Mouse (Mus musculus) hindbrain, embryonic 10.5 days (tissue): Measurements from ENCODE around the gene Zfp595. TPM values are rescaled to one million over a fixed set of nuclear protein-coding genes. Genes with fewer than 3 reads are reported as not detected.
A peak's percentile ranks its signal among the peaks of the same experiment; 100 is the strongest.
"Not testable (repeated sequence)": the region's sequence is repeated elsewhere in the genome, so short reads cannot be mapped to it uniquely, and the experiment has no call there.

Source experiments
- DNase-seq: peaks from one replicate; pipeline ENCODE4 v3.0.0-alpha.2; 2017; ENCODE audit warnings: low spot score
- H3K27ac ChIP-seq: fragments of 300-500 bp; sonication (generic); 2 replicates; pipeline ENCODE4 v1.5.1; 2016; ENCODE audit warnings: mild to moderate bottlenecking, moderate library complexity
- H3K27me3 ChIP-seq: fragments of 300-500 bp; sonication (generic); 2 replicates; pipeline ENCODE4 v1.6.1; 2016; ENCODE audit warnings: mild to moderate bottlenecking; ENCODE audit not compliant: poor library complexity, insufficient read depth, severe bottlenecking
- H3K36me3 ChIP-seq: fragments of 300-500 bp; sonication (generic); 2 replicates; pipeline ENCODE4 v1.6.1; 2016; ENCODE audit warnings: mild to moderate bottlenecking, moderate library complexity
- H3K4me1 ChIP-seq: fragments of 300-500 bp; sonication (generic); replicated peaks from 2 replicates; pipeline ENCODE4 v1.6.1; 2016; ENCODE audit warnings: mild to moderate bottlenecking
- H3K4me3 ChIP-seq: fragments of 300-500 bp; sonication (generic); 2 replicates; pipeline ENCODE4 v1.5.1; 2016; ENCODE audit warnings: mild to moderate bottlenecking, moderate library complexity
- H3K9me3 ChIP-seq: fragments of 300-500 bp; sonication (generic); 2 replicates; pipeline ENCODE4 v1.6.1; 2016; ENCODE audit warnings: mild to moderate bottlenecking, moderate library complexity
- WGBS: fragments of 180-500 bp; shearing (Covaris S2); methylation state at CpG from one replicate; pipeline ENCODE4 v1.1.7; 2016; 5-methylcytosine and 5-hydroxymethylcytosine counted together
- polyA plus RNA-seq: library from polyadenylated mRNA; unstranded; fragments of >200 nt; fragmentation: Nextera tagmentation; extraction: Ambion mirVana; gene quantifications from 2 replicates; pipeline ENCODE4 v1.2.1, GENCODE M21; 2016

Gene Zfp595
- polyA plus RNA-seq = 1.1 and 1.5 TPM in 2 replicates

DNA sequence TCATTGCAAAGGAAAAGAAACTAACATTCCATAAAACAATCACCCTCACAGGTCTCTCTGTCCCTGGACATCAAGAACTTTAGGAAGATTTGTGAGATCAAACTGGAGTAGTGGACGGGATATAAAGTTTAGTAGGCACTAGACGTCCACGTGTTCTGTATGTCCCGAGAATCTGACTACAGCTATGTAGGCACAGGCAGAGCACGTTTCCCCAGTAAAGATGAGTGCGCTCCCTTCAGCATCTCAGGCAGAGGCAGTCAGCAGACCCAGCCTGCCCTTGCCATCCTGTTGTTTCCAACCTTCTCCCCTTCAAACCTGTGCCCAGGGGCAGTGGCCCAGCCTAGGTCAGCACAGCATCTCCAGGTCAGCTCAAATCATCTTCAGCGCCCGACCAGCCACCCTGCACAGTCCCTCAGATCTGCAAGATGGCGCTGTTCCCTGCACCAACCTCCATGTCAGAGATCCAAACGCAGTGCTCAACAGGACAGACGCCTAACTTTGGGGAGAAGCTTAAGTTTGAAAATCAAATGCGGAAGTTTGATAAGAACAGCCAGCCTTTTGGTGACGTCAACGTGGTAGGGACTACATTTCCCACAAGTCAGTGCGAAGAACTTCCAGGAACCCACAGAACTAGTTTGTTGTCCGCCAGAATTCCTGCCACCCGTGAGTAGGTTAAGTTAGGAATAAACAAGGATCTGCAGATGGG is at the start of gene Zfp595:
Zfp595 (minus strand) TSS at position 552 of the 706 bp plus-strand sequence.
- DNase-seq = peak; percentile 67
- no peaks in the 10 kb centered on the region for H3K9me3 ChIP-seq
- peak within 1 kb of the TSS; percentile 64 for H3K4me3 ChIP-seq
- peak within 1 kb of the TSS; percentile 76 for H3K27ac ChIP-seq
- peaks cover 10% of the 10 kb centered on the region for H3K4me1 ChIP-seq
- H3K36me3 ChIP-seq = no peaks in the 10 kb centered on the region
- no peaks in the 10 kb centered on the region for H3K27me3 ChIP-seq
- 21% methylated on average over 17 of the region's 17 CpGs for WGBS

DNA sequence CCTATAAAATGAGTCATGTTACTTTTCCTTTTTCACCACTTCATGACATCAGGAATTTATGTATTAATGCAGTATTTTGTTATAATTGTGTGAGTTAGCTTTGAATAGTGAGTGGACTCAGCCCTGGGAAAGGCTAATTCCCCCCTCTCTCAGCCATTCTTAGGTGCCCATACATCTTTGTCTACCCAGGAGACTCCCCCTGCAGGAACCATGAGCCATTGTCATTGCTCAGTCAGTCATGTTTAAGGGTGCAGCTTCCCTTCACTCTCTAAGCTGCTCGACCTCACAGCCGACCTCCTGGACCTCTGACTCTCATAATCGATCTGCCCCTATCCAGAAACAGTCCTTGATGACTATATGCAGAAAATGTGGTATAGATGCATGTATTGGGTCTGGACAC is 43.9 kb upstream of the Zfp595 start:
- H3K27ac ChIP-seq, H3K9me3 ChIP-seq, H3K36me3 ChIP-seq, H3K4me1 ChIP-seq, DNase-seq, H3K27me3 ChIP-seq, H3K4me3 ChIP-seq: not testable (repeated sequence)
- WGBS = 68% methylated on average over 3 of the region's 3 CpGs

DNA sequence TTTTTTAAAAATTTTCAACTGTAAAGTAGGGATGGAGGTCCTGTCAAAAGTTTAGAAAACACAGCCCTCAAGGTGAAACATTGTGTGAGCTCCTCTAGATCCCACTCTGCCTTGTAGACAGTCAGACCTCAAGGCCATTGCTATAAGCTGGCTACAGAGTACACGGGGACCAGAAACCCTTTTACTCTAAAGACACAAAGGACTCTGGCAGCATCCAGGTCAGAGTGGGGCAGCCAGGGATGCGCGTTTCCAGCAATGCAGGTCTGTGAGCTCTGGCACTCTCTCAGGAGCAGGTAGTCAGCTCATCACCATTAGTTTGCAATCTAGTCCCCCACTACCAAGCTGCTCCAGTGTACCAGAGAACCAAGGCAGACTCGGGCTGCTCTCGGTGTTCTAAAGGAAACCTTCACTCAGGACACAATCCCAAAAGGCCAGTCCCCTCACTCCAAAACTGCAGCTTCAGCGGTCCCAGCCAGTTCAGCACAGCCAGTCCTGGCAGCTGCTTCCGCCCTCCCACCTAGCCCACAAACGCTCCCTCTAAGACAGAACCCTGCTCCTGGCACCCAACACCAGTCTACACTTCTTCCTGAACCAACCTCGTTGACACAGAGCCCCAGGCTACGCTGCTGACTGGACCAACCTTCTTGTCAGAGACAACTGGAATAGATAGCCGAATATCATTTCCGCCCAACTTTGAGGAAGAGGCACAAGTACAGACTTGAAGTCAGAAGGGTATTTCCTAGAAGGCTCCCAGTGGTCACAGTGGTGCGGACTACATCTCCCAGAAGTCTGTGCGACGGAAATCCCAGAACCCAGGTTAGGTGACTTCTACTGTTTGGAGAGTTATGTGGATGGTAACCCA is 42.9 kb upstream of the Zfp595 start, which contains the start of the genes Gm28041 and Zfp456:
Gm28041 (minus strand) TSS at position 684 of the 862 bp plus-strand sequence.
Zfp456 (minus strand) TSS at position 761 of the 862 bp plus-strand sequence.
- 24% methylated on average over 15 of the region's 15 CpGs for WGBS
- not testable (repeated sequence) for H3K36me3 ChIP-seq, H3K4me1 ChIP-seq, H3K27me3 ChIP-seq, H3K9me3 ChIP-seq
- H3K4me3 ChIP-seq = peak within 1 kb of the TSS; percentile 51
- H3K27ac ChIP-seq = peak within 1 kb of the TSS; percentile 40; the same call in 1 of the 2 replicates
- peak; percentile 59 for DNase-seq

GRCm38 (mm10) chr13:67360131-67360744 is 27.9 kb upstream of the Zfp595 start, which contains the start of the genes Gm28044 and Zfp953:
Gene Gm28044, minus strand, starts transcription at chr13:67360536.
Gene Zfp953, minus strand, starts transcription at chr13:67360605.
- Histone ChIP-seq H3K36me3 (no peaks in the 10 kb centered on the region), H3K4me1 (peaks cover 14% of the 10 kb centered on the region), H3K27me3 (no peaks in the 10 kb centered on the region), H3K4me3 (peak within 1 kb of the TSS; percentile 67), H3K9me3 (no peaks in the 10 kb centered on the region), H3K27ac (peak within 1 kb of the TSS; percentile 86)
- WGBS = under 1% methylated on average over 15 of the region's 15 CpGs
- DNase-seq = peak; percentile 83

DNA sequence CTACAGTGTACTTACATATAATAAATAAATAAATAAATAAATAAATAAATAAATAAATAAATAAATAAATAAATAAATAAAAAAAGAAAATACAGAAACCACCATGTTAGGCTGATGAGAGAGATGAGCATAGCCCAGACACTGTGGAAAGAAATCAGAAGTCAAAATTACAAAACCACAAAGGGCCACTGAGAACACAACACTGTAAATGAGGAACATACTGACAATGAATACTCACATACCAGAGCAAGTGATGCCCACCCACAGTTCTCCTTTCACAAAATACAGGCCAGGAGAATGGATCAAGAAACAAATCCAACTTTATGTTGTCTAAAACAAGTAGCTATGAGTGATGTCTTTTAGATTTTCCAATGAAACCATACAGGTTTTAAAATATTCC is 19.5 kb upstream of the Zfp595 start:
- Histone ChIP-seq H3K4me3 (no peak overlapping the region), H3K27ac (no peak overlapping the region), H3K4me1 (no peaks in the 10 kb centered on the region), H3K27me3 (no peaks in the 10 kb centered on the region), H3K9me3 (no peaks in the 10 kb centered on the region), H3K36me3 (no peaks in the 10 kb centered on the region)
- DNase-seq = no peak

- no peak for DNase-seq
- peaks cover 9% of the 10 kb centered on the region; the same call in 1 of the 2 replicates for H3K36me3 ChIP-seq
- 89% methylated on average over 2 of the region's 2 CpGs for WGBS
- H3K27ac ChIP-seq = no peak overlapping the region
- no peaks in the 10 kb centered on the region for H3K27me3 ChIP-seq
- no peak overlapping the region for H3K4me3 ChIP-seq
- no peaks in the 10 kb centered on the region for H3K4me1 ChIP-seq
- H3K9me3 ChIP-seq = no peaks in the 10 kb centered on the region
Observed at GRCm38 (mm10) chr13:67343422-67343821, 11.1 kb upstream of the Zfp595 start.

- 75% methylated on average over 1 of the region's 1 CpGs for WGBS
- peaks cover 10% of the 10 kb centered on the region for H3K4me1 ChIP-seq
- peak overlapping the region; percentile 64 for H3K4me3 ChIP-seq
- peak; percentile 2 for DNase-seq
- H3K27ac ChIP-seq = peak overlapping the region; percentile 76
- H3K27me3 ChIP-seq = no peaks in the 10 kb centered on the region
- no peaks in the 10 kb centered on the region for H3K9me3 ChIP-seq
- no peaks in the 10 kb centered on the region for H3K36me3 ChIP-seq
Observed at GRCm38 (mm10) chr13:67332877-67333276, 507 bp upstream of the Zfp595 start.

DNA sequence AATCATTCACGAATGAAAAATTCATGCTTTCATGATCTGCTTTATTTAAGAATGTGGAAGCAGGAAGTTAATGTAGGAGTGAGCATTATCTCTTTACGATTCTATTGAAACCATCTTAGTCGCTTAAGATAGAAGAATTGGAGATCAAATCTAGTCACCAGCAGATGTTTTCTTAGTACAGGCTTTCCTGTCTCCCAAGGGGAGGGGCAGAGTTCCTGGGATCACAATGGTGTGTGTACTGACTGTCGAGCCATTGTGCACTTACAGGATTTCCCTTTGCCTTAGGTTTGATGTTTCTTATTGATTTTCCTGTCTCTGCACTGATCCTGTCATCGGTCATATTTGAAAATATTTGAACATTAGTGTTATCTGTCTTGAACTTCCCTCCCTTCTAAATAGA is 25.7 kb downstream of the Zfp595 start:
- no peak for DNase-seq
- Histone ChIP-seq H3K36me3 (no peaks in the 10 kb centered on the region), H3K9me3 (0 out of 2 replicates have a peak, but pooled peaks cover 3% of the 10 kb centered on the region), H3K27ac (peak overlapping the region; percentile 84), H3K4me3 (peak overlapping the region; percentile 75), H3K4me1 (peaks cover 7% of the 10 kb centered on the region; the same call in 1 of the 2 replicates), H3K27me3 (no peaks in the 10 kb centered on the region)
- 35% methylated on average over 5 of the region's 5 CpGs for whole genome bisulfite sequencing

GRCm38 (mm10) chr13:67305822-67306672 is 26.3 kb downstream of the Zfp595 start, which contains the start of gene Zfp457:
Gene Zfp457, minus strand, starts transcription at chr13:67306485.
- Histone ChIP-seq H3K27me3 (no peaks in the 10 kb centered on the region), H3K4me3 (peak within 1 kb of the TSS; percentile 75), H3K36me3 (no peaks in the 10 kb centered on the region), H3K4me1 (peaks cover 7% of the 10 kb centered on the region; the same call in 1 of the 2 replicates), H3K9me3 (no peaks in the 10 kb centered on the region), H3K27ac (peak within 1 kb of the TSS; percentile 84)
- DNase-seq = peak; percentile 84
- 11% methylated on average over 16 of the region's 16 CpGs for WGBS

DNA sequence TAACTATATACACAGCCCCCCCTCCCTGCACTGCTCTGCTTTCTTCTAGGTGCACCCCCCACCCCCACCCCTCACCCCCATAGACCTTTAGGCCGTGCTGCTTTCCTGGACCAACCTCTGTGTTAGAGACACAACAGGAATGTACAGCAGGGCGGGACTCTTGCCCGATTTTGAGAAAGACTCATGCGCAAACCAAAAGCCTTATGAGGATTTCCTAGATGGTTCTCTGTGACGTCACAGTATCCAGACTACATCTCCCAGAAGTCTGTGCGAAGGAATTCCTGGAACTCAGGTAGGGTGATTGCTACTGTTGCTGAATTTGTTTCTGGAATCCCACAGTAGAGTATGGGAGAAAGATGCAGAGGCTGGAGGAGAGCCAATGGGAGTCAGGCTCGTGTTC is 54.1 kb downstream of the Zfp595 start, which contains the start of gene Zfp458:
Zfp458 (minus strand) TSS at position 153 of the 400 bp plus-strand sequence.
- no peak for DNase-seq
- H3K4me1 ChIP-seq = no peaks in the 10 kb centered on the region
- no peak within 1 kb of the TSS for H3K27ac ChIP-seq
- H3K4me3 ChIP-seq = no peak within 1 kb of the TSS
- no peaks in the 10 kb centered on the region for H3K9me3 ChIP-seq
- H3K27me3 ChIP-seq = no peaks in the 10 kb centered on the region
- H3K36me3 ChIP-seq = no peaks in the 10 kb centered on the region
- WGBS = 52% methylated on average over 7 of the region's 7 CpGs

- peak overlapping the region; percentile 79 for H3K4me3 ChIP-seq
- not testable (repeated sequence) for H3K36me3 ChIP-seq, DNase-seq, H3K4me1 ChIP-seq, H3K27me3 ChIP-seq
- H3K27ac ChIP-seq = peak overlapping the region; percentile 85
- WGBS = 53% methylated on average over 8 of the region's 9 CpGs
- H3K9me3 ChIP-seq = peaks cover 12% of the 10 kb centered on the region
Observed at GRCm38 (mm10) chr13:67269383-67270065, 62.8 kb downstream of the Zfp595 start.
